Mouse (Mus musculus): ENCODE measurements around the gene Cypt3.

Cypt3 gene

DNA sequence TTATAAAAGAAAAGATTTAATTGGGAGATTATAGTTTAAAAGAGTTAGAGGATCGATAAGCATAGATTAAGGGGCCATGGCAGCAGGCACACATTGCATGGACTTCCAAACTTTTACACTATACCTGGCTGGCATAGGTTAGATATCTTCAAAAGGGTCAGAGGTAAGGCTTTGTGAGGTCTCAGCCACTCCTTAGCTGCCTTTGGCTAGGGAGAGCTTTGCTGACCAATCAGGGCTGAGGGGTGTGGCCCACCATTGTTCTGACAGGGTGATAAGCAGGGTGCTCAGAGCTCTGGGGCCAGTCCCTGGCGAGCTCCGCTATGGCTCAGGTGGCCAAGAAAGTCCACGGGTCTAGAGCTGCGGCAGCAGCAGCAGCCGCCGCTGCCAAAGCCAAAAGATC lies at the start of gene Cypt3:
TSS of gene Cypt3 (plus strand) at position 301 of the 400 bp plus-strand sequence.
- no peak for DNase-seq

DNA sequence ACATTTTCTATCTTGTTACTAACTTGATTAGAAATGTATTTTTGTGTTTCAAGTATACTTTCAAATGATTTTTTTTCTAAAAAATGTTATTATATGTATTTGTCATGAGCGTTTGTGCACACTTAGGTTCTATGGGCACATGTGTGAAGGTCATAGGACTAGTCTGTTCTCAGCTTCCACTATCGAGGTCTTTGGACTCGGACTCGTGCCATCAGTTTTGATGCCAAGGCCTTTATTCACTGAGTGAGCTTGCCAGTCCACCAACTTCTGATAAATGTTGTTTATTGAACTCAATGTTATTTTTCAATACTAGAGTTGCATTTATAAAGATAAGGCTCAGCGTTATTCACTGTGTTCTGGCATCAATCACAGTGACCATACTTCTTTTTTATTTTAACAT lies 42.9 kb upstream of the Cypt3 start:
- no peak for DNase-seq

DNA sequence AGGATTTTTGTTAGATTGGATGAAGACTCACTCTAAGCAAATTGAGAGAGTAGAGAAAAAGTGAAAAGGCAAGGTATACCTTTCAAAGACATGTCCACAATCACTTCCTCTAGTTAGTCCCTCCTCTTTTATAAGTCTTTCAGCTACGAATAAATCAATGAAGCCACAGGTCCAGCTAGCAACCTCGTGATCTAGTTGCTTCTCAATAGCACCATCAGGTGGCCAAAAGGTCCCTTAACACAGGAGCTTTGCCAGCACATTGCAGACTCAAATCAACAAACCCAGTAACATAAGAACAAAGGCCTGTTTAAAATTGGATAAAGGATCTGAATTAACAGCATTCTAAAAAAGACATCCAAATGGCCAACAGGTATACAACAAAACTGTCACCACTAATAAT lies 30.0 kb upstream of the Cypt3 start:
- peak; percentile 53 for DNase-seq

DNA sequence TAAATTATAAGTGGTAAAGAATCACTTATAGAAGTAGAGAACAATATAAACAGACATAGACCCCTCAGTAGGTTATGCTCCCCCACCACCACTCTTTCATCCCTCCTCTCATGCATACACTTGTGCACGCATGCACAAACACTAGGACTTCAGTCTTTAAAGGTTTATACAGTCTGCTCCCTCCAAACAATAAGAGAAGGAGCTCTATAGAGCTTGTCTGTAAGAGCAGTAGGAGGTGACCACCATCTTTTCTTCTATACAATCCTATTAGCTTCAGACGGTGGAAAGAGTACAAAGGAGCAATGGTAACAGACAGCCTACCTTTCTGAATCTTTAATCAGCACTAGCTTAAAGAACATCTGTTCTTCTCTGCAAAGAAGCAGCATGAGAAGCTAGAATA lies 1.8 kb upstream of the Cypt3 start:
- peak; percentile 1 for DNase-seq

DNA sequence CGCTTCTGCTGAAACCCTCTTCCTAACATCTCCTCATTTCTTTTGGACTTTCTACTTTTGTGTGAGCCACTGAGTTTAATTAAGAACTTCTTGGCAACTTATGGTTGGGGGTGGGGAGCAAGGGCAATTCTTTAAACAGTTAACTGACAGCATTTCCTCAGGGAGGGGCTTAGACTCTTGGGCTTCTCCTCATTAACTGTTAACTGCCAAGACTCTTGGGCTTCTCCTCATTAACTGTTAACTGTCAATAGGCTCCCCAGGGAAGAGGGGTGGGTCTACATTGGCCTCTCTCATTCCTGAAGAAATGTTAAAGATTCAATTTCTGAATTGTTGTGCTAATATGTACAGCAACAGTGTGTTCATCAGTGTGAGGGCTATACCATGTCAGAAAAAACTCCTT lies 6.3 kb downstream of the Cypt3 start:
- DNase-seq, result no peak

DNA sequence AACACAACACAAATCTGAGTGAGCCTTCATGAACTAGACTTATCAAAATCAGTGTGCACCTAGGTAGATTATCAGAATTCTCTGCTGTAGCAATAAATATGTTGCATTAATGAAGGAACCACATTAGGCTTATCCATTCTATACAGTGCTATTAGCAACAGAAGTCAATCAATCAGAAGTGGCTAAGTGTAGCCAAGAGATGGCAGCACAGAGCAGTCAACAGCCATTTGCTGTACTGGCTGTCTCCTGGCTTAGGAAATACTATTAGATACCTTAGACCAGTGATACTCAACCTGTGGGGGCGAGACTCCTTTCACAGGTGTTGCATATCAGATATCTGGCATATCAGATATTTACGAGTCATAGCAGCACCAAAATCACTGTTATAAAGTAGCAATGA lies 41.2 kb downstream of the Cypt3 start:
- peak; percentile 3 for DNase-seq
